Mouse (Mus musculus): Measurements from ENCODE around the gene Cpm. TPM values are rescaled to one million over a fixed set of nuclear protein-coding genes. Genes with fewer than 3 reads are reported as not detected.

The Cpm gene
- polyA plus RNA-seq, 1 experiment from 2014 or later: 38.3 TPM

DNA sequence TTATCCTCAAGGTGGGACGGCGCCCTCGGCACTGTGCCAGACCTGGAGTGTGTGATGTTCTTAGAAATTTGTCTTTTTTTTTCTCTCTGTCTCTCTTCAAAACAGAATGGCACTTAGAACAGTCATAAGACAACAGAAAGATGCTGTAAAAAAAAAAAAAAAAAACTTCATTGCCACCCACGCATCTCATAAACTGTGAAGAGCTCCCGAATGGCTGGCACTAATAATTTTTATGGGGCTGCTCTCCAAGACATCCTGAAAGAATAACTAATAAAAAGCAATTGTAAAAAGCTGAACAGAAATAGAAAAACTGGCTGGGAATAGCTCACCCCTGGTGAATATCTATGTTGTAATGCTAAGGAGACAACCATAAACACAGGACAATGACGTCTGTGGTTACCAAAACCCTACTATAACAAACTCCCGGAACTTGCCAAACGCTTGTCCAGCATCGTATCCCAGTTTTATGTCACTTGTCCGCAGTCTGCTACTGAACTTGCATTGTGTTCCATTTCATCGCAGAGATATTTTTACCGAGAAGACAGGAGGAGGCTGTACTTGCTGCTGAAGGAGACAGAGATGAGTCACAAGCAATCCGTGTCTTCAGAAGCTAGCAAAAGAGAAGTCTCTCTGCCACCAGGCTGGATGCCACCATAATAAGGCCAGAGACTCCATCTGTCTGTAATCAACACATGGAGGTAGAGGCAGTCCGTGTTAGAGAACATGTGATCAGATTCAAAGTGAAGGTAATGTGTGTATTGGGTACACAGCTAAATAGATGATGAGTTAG is 25.3 kb upstream of the Cpm start:
- 79% methylated on average over 14 of the region's 14 CpGs for WGBS
- H3K36me3 ChIP-seq (ENCODE audit: control insufficient read depth, insufficient read depth, low read length): no peaks in the 10 kb centered on the region
- no peak overlapping the region for H3K9ac ChIP-seq (ENCODE audit: low read length)
- no peaks in the 10 kb centered on the region for H3K9me3 ChIP-seq (ENCODE audit: control insufficient read depth, low read length)
- no peak overlapping the region for H3K4me3 ChIP-seq (ENCODE audit: low read depth, low read length)
- H3K27ac ChIP-seq (replicated peaks; ENCODE audit: low read depth, low read length): no peak overlapping the region
- ATAC-seq (ENCODE audit: insufficient number of reproducible peaks, low FRiP score, low TSS enrichment, low read depth): no peak
- H3K4me2 ChIP-seq (ENCODE audit: low read depth, severe bottlenecking): no peak overlapping the region
- H3K4me1 ChIP-seq (ENCODE audit: control insufficient read depth, insufficient read depth, low read length): 0 out of 2 replicates have a peak, but pooled peaks cover 4% of the 10 kb centered on the region
- no peaks in the 10 kb centered on the region for H3K27me3 ChIP-seq (ENCODE audit: control insufficient read depth, insufficient read depth, low read length)
- no peak for DNase-seq (ENCODE audit: low spot score)

DNA sequence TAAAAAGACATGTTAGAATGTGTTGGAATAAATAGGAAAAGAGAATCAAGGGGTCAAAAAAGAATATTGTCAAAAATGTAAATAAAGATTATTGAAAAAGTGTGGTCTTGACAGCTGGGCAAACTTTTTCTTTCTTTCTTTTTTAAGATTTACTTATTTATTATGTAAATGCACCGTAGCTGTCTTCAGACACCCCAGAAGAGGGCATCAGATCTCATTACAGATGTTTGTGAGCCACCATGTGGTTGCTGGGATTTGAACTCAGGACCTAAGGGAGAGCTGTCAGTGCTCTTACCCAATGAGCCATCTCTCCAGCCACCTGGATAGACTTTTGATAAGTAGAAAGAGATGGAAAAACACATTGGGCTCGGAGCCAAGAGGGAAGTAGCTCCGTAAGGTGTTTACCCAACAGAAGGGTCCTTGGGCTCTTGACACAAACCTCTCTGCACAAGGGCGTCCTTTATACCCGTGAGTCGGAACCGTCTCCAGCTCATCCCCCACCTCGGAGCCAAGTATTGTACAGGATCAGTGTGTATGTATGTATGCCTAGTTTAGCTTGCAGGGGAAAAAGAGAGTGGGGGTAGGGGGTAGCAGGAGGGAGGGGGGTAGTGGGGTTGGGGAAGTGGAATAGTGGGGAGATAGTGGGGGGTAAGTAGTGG is 24.5 kb upstream of the Cpm start:
- DNase-seq (ENCODE audit: low spot score): no peak
- Histone ChIP-seq H3K27me3 (ENCODE audit: control insufficient read depth, insufficient read depth, low read length) (no peaks in the 10 kb centered on the region), H3K36me3 (ENCODE audit: control insufficient read depth, insufficient read depth, low read length) (no peaks in the 10 kb centered on the region), H3K4me3 (ENCODE audit: low read depth, low read length) (no peak overlapping the region), H3K4me1 (ENCODE audit: control insufficient read depth, insufficient read depth, low read length) (0 out of 2 replicates have a peak, but pooled peaks cover 4% of the 10 kb centered on the region), H3K4me2 (ENCODE audit: low read depth, severe bottlenecking) (no peak overlapping the region), H3K9me3 (ENCODE audit: control insufficient read depth, low read length) (no peaks in the 10 kb centered on the region), H3K9ac (ENCODE audit: low read length) (no peak overlapping the region), H3K27ac (replicated peaks; ENCODE audit: low read depth, low read length) (no peak overlapping the region)
- 92% methylated on average over 8 of the region's 8 CpGs for WGBS
- no peak for ATAC-seq (ENCODE audit: insufficient number of reproducible peaks, low FRiP score, low TSS enrichment, low read depth)

DNA sequence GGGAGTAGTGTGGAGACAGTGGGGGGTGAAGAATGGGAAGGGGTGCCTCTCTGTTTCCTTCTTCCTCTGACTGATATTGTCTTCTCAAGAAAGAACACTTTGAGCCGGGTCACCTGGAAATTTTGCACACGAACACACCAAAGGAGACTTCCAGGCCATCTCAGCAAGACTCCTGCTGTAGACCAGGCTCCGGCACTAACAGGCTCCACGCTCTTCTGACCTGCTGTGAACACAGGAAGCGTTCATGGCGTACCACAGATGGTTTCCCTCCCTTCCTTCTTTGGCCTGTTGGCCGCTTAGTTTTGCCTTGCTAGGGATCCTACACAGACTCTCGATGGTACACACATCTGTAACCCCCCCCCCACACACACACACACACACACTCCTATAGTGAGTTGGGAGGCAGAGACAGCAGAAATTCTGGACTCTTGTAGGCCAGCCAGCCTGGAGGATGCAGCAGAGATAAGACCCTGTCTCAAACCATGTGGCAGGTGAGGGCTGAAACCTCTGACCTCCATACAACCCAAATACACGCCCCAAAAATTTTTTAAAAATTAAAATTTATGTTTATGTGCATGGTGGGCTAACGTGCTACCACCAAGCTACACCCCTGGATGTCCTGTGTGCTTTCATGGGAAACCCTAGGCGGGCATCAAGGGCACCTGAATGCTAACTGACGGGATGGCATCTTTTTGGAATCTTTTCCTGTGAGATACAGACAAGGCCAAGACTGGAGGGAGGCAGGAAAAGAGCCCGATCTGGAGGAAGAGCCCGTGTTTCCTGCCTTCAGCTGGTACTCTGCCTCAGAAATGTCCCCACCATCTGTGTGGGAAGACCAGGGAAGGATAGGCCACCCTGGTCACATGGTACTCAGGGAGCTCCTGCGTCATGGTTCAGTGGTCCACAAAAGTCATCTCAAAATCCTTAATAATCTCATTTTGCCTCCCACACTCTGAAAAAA is 23.7 kb upstream of the Cpm start:
- H3K9ac ChIP-seq (ENCODE audit: low read length): no peak overlapping the region
- no peak overlapping the region for H3K27ac ChIP-seq (replicated peaks; ENCODE audit: low read depth, low read length)
- H3K4me2 ChIP-seq (ENCODE audit: low read depth, severe bottlenecking): no peak overlapping the region
- 0 out of 2 replicates have a peak, but pooled peaks cover 4% of the 10 kb centered on the region for H3K4me1 ChIP-seq (ENCODE audit: control insufficient read depth, insufficient read depth, low read length)
- no peak overlapping the region for H3K4me3 ChIP-seq (ENCODE audit: low read depth, low read length)
- no peaks in the 10 kb centered on the region for H3K9me3 ChIP-seq (ENCODE audit: control insufficient read depth, low read length)
- no peaks in the 10 kb centered on the region for H3K36me3 ChIP-seq (ENCODE audit: control insufficient read depth, insufficient read depth, low read length)
- DNase-seq (ENCODE audit: low spot score) (no peak), ATAC-seq (ENCODE audit: insufficient number of reproducible peaks, low FRiP score, low TSS enrichment, low read depth) (no peak)
- WGBS: 79% methylated on average over 15 of the region's 15 CpGs
- H3K27me3 ChIP-seq (ENCODE audit: control insufficient read depth, insufficient read depth, low read length): no peaks in the 10 kb centered on the region

DNA sequence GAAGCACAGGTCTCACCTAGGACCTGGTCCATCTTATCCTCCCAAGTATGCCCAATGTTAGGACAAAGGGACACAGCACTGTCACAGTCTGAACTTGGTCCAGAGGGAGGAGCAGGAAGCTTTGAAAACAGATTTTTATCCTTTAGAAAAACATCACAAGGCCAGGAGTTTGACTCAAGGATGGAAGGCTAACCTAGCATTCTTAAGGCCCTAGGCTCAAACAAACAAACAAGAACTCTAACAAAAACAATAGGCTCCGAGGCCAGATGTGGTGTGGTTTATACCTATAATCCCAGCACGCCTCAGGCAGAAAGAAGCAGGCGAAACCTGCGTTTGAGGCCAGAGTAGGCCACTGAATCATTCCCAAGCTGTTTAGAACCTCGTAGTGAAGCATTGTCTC is 22.9 kb upstream of the Cpm start:
- Histone ChIP-seq H3K36me3 (ENCODE audit: control insufficient read depth, insufficient read depth, low read length) (no peaks in the 10 kb centered on the region), H3K27me3 (ENCODE audit: control insufficient read depth, insufficient read depth, low read length) (no peaks in the 10 kb centered on the region), H3K27ac (replicated peaks; ENCODE audit: low read depth, low read length) (no peak overlapping the region), H3K9me3 (ENCODE audit: control insufficient read depth, low read length) (no peaks in the 10 kb centered on the region), H3K4me1 (ENCODE audit: control insufficient read depth, insufficient read depth, low read length) (0 out of 2 replicates have a peak, but pooled peaks cover 4% of the 10 kb centered on the region), H3K4me3 (ENCODE audit: low read depth, low read length) (no peak overlapping the region), H3K9ac (ENCODE audit: low read length) (no peak overlapping the region), H3K4me2 (ENCODE audit: low read depth, severe bottlenecking) (no peak overlapping the region)
- no peak for ATAC-seq (ENCODE audit: insufficient number of reproducible peaks, low FRiP score, low TSS enrichment, low read depth)
- DNase-seq (ENCODE audit: low spot score): no peak
- WGBS: 83% methylated on average over 5 of the region's 5 CpGs

- ATAC-seq (ENCODE audit: insufficient number of reproducible peaks, low FRiP score, low TSS enrichment, low read depth) (no peak), DNase-seq (ENCODE audit: low spot score) (no peak)
- no peaks in the 10 kb centered on the region for H3K27me3 ChIP-seq (ENCODE audit: control insufficient read depth, insufficient read depth, low read length)
- H3K36me3 ChIP-seq (ENCODE audit: control insufficient read depth, insufficient read depth, low read length): no peaks in the 10 kb centered on the region
- H3K4me1 ChIP-seq (ENCODE audit: control insufficient read depth, insufficient read depth, low read length): no peaks in the 10 kb centered on the region
- H3K4me3 ChIP-seq (ENCODE audit: low read depth, low read length): no peak overlapping the region
- WGBS: 94% methylated on average over 20 of the region's 20 CpGs
- H3K9ac ChIP-seq (ENCODE audit: low read length): no peak overlapping the region
- H3K27ac ChIP-seq (replicated peaks; ENCODE audit: low read depth, low read length): no peak overlapping the region
- H3K9me3 ChIP-seq (ENCODE audit: control insufficient read depth, low read length): no peaks in the 10 kb centered on the region
- H3K4me2 ChIP-seq (ENCODE audit: low read depth, severe bottlenecking): no peak overlapping the region
Measured at GRCm38 (mm10) chr10:117607051-117607803, 22.1 kb upstream of the Cpm start.

DNA sequence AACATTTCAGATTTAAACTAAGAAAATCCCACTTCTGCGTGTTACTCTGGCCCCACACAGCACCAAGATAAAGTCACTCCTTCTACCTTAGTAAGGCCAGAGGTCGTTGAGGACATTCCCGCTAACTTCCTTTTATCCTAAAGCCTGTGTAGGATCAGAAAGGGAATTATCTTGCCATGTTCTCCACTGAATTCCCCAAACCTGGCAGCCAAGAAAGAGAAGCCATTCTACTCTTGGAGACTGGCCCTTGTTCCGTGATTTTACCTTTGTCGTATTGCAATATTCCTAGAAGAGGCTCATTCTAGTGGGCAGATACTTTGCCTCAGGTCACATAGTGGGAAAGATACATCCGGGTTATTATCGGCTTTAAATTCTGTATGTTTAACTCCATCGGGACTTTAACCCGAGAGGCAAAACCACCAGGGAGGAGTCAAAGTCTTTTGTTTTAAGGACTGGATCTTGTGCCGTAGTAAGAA is 21.5 kb upstream of the Cpm start:
- no peak for ATAC-seq (ENCODE audit: insufficient number of reproducible peaks, low FRiP score, low TSS enrichment, low read depth)
- Histone ChIP-seq H3K27me3 (ENCODE audit: control insufficient read depth, insufficient read depth, low read length) (no peaks in the 10 kb centered on the region), H3K9me3 (ENCODE audit: control insufficient read depth, low read length) (no peaks in the 10 kb centered on the region), H3K4me2 (ENCODE audit: low read depth, severe bottlenecking) (no peak overlapping the region), H3K4me1 (ENCODE audit: control insufficient read depth, insufficient read depth, low read length) (no peaks in the 10 kb centered on the region), H3K9ac (ENCODE audit: low read length) (no peak overlapping the region), H3K36me3 (ENCODE audit: control insufficient read depth, insufficient read depth, low read length) (no peaks in the 10 kb centered on the region), H3K27ac (replicated peaks; ENCODE audit: low read depth, low read length) (no peak overlapping the region), H3K4me3 (ENCODE audit: low read depth, low read length) (no peak overlapping the region)
- no peak for DNase-seq (ENCODE audit: low spot score)
- 93% methylated on average over 10 of the region's 10 CpGs for WGBS

DNA sequence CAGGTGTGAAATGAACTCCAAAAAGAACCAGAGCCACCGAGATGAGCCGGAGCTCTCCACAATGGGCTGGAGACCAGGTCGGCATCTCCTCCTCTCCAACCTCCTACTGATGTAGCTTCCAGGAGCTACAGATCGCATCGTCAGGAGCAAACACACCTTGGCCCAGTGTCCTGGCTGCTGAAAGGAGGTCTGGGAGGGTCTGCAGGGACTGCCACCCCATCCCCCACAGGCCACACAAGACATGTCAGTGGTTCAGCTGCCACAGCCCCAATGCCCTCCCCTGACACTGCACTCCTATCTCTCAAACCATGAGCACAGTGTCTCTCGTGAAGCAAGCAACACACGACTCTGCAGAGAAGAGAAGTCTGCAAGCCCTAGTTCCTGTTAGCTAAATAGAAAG is 20.8 kb upstream of the Cpm start:
- ATAC-seq (ENCODE audit: insufficient number of reproducible peaks, low FRiP score, low TSS enrichment, low read depth) (no peak), DNase-seq (ENCODE audit: low spot score) (no peak)
- H3K36me3 ChIP-seq (ENCODE audit: control insufficient read depth, insufficient read depth, low read length): no peaks in the 10 kb centered on the region
- 93% methylated on average over 7 of the region's 7 CpGs for WGBS
- no peaks in the 10 kb centered on the region for H3K27me3 ChIP-seq (ENCODE audit: control insufficient read depth, insufficient read depth, low read length)
- H3K4me1 ChIP-seq (ENCODE audit: control insufficient read depth, insufficient read depth, low read length): no peaks in the 10 kb centered on the region
- H3K4me2 ChIP-seq (ENCODE audit: low read depth, severe bottlenecking): no peak overlapping the region
- no peak overlapping the region for H3K4me3 ChIP-seq (ENCODE audit: low read depth, low read length)
- H3K9me3 ChIP-seq (ENCODE audit: control insufficient read depth, low read length): no peaks in the 10 kb centered on the region
- no peak overlapping the region for H3K27ac ChIP-seq (replicated peaks; ENCODE audit: low read depth, low read length)
- H3K9ac ChIP-seq (ENCODE audit: low read length): no peak overlapping the region

Data from limb, embryonic 11.5 days (tissue).